Mouse (Mus musculus) erythroblast, adult 5-6 weeks (primary cell): ENCODE measurements around the gene Bckdha. TPM values are rescaled to one million over a fixed set of nuclear protein-coding genes. Genes with fewer than 3 reads are reported as not detected.

Source experiments
- ATAC-seq: replicated peaks from 2 replicates; pipeline ENCODE4 v1.8.0; 2016; ENCODE audit warnings: moderate number of reproducible peaks, mild to moderate bottlenecking, moderate TSS enrichment, inconsistent platforms; ENCODE audit not compliant: poor library complexity, low FRiP score, severe bottlenecking
- total RNA-seq, 2 experiments: library from RNA; stranded (forward) in 1 of 2; stranded (reverse) in 1 of 2; fragments of 150-400 nt in 1 of 2; fragments of 200-764, 138-1000 nt in 1 of 2; gene quantifications; 2 replicates each; pipeline versions ENCODE4 v1.2.3 to v1.2.4; 2015 to 2017; ENCODE audit warnings: low replicate concordance in 2 of 2

Bckdha gene
- total RNA-seq, 2 experiments from 2014 or later, result 4.3 to 17.9 TPM

GRCm38 (mm10) chr7:25618865-25619721 lies 39.7 kb downstream of the Bckdha start, which contains the start of gene Dmac2:
Dmac2 (plus strand) TSS chr7:25619414.
- ATAC-seq, result peak; percentile 90

- ATAC-seq, result no peak
These were observed 41.2 kb downstream of the Bckdha start for GRCm38 (mm10) chr7:25617376-25618160.

GRCm38 (mm10) chr7:25615706-25616011 lies 43.1 kb downstream of the Bckdha start, which contains the start of gene Erich4:
Erich4 (minus strand) TSS chr7:25615892.
- ATAC-seq, result no peak

- no peak for ATAC-seq
These were observed 43.7 kb downstream of the Bckdha start for GRCm38 (mm10) chr7:25614831-25615705.

GRCm38 (mm10) chr7:25614086-25614485 lies 44.7 kb downstream of the Bckdha start:
- no peak for ATAC-seq

- ATAC-seq, result no peak
These were observed 47.3 kb downstream of the Bckdha start for GRCm38 (mm10) chr7:25611501-25611900.

GRCm38 (mm10) chr7:25610056-25610455 lies 48.7 kb downstream of the Bckdha start:
- no peak for ATAC-seq

GRCm38 (mm10) chr7:25607196-25607595 lies 51.6 kb downstream of the Bckdha start:
- no peak for ATAC-seq

GRCm38 (mm10) chr7:25606625-25607063 lies 52.1 kb downstream of the Bckdha start:
- no peak for ATAC-seq

GRCm38 (mm10) chr7:25601346-25601745 lies 57.4 kb downstream of the Bckdha start:
- ATAC-seq, result no peak

- no peak for ATAC-seq
These were observed 58.1 kb downstream of the Bckdha start for GRCm38 (mm10) chr7:25600666-25601065.

GRCm38 (mm10) chr7:25599663-25600062 lies 59.1 kb downstream of the Bckdha start:
- peak; percentile 72; the same call in 1 of the 2 replicates for ATAC-seq

GRCm38 (mm10) chr7:25593859-25594258 lies 64.9 kb downstream of the Bckdha start:
- ATAC-seq, result no peak

GRCm38 (mm10) chr7:25591226-25591625 lies 67.6 kb downstream of the Bckdha start:
- ATAC-seq, result no peak

- no peak for ATAC-seq
These were observed 73.2 kb downstream of the Bckdha start for GRCm38 (mm10) chr7:25585351-25586204.

- no peak for ATAC-seq
These were observed 74.1 kb downstream of the Bckdha start for GRCm38 (mm10) chr7:25584651-25585050.

GRCm38 (mm10) chr7:25582301-25582810 lies 76.4 kb downstream of the Bckdha start:
- no peak for ATAC-seq
